Mouse (Mus musculus): ENCODE results near the gene Dcaf11.

The Dcaf11 gene

GRCm38 (mm10) chr14:55557003-55557402 lies 2.8 kb upstream of the Dcaf11 start:
- ATAC-seq (ENCODE audit: low TSS enrichment), result no peak

- ATAC-seq (ENCODE audit: low TSS enrichment), result no peak
These were observed 2.2 kb upstream of the Dcaf11 start for GRCm38 (mm10) chr14:55557587-55557986.

- no peak for ATAC-seq (ENCODE audit: low TSS enrichment)
These were observed 912 bp upstream of the Dcaf11 start for GRCm38 (mm10) chr14:55558740-55559448.

DNA sequence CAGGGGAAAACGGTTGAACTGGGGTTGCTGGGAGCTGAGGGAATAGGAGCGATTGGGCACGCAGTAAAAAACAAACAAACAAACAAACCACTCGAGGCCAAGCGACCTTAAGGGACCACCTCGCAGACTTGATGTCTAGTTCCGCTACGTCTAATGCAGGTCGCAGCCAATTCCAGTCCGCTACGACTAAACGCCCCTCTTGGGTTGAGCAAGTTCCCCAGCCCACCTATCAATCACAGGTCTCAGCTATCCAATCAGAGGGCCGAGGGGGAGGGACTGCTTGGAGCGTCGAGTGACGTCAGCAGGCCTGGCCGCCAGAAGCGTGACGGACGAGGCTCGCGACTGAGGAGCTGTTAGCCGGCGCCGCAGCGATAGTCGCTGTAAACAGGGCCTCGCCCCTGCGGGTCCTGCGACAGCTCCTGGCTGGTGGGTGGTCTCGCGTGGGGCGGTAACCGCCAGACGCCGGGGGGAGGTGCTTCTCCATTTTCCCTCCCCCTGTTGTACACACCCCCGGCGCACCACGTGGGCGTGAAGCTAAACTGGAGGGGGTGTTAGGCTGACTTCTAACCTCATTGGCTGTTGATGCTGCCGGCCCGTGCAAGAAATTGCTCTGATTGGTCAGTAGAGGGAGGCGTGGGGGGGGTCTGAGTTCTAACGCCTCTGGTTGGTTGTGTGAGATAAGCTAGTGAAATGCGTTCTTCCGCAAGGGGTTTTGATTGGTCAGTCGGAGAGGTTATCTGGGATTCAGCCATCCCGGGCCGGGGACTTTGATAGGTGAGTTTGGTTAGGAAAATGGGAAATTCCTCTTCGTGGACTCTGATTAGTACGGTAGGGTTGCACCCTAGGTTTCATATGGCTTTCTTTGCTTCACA lies 632 bp downstream of the Dcaf11 start, which contains the start of gene A730061H03Rik:
Gene A730061H03Rik, minus strand, starts transcription at position 205 of the 872 bp plus-strand sequence.
- peak; percentile 88 for ATAC-seq (ENCODE audit: low TSS enrichment)

DNA sequence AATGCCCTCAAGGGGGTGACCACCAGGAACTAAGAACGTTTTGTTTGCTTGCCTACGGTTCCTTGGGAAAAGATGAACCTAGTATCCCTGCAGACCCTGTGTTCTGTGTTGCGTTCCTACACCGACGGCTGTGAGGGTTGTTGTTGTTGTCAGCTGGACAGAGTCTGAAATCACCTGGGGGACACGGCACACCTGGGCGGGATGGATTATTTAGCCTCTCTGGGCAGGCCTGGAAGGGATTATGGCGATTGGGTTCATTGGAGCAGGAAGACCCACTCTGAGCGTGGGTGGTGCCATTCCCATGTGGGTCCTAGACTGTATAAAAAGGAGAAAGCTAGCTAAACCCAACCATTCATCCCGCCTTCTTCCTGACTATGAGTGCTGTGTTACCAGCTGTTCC lies 2.1 kb downstream of the Dcaf11 start:
- no peak for ATAC-seq (ENCODE audit: low TSS enrichment)

DNA sequence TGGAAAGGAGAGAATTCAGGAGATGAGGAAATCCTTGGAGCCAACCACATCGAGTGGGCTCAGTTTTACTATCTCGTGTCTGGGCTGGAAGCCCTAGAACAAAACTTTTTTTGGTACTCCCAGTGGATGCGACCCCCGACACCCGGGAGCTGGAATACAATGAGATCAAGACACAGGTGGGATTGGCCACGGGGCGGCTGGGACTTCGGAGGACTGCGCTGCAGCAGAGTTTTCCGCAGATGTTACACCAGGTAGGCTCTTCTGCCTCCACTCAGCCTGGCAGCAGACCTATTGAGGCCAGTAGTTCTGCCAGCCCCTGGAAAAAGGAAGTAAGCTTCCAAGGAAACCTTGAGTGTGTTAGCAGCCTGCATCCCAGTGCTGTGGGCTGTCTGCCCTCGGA lies 3.4 kb downstream of the Dcaf11 start:
- no peak for ATAC-seq (ENCODE audit: low TSS enrichment)

DNA sequence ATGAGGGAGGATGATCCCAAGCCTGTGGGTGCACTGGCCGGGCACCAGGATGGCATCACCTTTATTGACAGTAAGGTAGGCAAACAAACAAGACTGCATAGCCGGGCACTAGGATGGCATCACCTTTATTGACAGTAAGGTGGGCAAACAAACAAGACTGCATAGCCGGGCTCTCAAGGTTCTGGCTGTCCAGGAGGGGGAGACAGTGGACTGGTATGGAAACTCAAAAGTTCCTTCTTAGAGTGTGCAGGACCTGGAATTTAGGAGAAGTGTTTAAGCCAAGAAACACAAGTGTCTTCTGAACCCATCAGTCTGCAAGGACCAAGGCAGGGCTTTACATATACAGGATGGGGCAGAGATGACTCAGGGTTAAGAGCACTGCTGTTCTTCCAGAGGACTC lies 5.9 kb downstream of the Dcaf11 start:
- ATAC-seq (ENCODE audit: low TSS enrichment), result no peak

DNA sequence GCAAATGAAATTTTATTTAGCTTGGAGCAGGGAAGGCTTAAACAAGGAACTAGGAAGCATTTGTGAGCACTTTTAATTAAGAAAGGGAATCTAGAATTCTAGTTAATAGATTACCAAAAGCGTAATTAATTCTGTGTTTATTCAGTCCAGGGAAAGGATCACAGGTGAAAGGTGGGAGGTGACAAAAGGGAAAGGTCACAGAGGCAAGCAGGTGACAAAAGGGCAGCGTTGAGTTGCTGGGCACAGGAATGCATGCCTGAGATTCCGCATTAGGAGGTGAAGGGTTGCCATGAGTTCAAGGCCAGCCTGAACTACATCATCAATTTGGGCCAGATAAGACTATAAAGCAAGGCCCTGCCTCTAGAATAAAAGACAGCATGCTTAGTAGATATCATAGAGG lies 7.7 kb downstream of the Dcaf11 start:
- ATAC-seq (ENCODE audit: low TSS enrichment), result no peak

DNA sequence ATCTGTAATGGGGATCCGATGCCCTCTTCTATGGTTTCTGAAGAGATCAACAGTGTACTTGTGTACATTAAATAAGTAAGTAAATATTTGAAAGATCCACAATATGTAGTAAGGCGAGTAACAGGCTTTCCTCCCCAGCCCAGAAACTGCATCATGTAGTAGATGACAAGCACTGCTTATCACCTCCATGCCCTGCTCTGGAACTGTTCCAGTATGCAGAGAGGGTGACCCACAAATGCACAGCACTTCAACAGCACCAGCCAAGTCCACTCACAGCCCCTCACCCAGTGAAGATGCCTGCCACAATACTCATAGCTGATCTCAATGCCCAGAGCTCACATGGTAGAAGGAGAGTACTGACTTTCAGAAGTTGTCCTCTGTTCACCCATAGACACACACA lies 10.8 kb downstream of the Dcaf11 start:
- no peak for ATAC-seq (ENCODE audit: low TSS enrichment)

GRCm38 (mm10) chr14:55571760-55572159 lies 12.0 kb downstream of the Dcaf11 start:
- ATAC-seq (ENCODE audit: low TSS enrichment), result no peak

GRCm38 (mm10) chr14:55575302-55575701 lies 15.5 kb downstream of the Dcaf11 start, which contains the start of gene Fitm1:
Gene Fitm1, plus strand, starts transcription at chr14:55575617.
- no peak for ATAC-seq (ENCODE audit: low TSS enrichment)

DNA sequence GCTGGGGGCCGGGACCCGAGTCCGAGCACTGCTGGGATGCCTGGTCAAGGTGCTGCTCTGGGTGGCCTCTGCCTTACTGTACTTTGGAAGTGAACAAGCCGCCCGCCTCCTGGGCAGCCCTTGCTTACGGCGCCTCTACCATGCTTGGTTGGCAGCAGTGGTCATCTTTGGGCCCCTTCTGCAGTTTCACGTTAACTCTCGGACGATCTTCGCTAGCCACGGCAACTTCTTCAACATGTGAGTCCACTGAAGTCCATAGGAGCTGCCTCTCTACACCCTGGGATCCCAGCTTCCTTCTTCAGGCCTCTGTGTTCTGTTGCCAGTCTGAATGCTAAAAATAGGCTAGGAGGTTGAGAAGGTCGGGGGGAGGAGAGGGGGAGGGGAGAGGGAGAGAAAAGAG lies 15.9 kb downstream of the Dcaf11 start:
- no peak for ATAC-seq (ENCODE audit: low TSS enrichment)

GRCm38 (mm10) chr14:55576376-55576775 lies 16.6 kb downstream of the Dcaf11 start:
- ATAC-seq (ENCODE audit: low TSS enrichment), result no peak

DNA sequence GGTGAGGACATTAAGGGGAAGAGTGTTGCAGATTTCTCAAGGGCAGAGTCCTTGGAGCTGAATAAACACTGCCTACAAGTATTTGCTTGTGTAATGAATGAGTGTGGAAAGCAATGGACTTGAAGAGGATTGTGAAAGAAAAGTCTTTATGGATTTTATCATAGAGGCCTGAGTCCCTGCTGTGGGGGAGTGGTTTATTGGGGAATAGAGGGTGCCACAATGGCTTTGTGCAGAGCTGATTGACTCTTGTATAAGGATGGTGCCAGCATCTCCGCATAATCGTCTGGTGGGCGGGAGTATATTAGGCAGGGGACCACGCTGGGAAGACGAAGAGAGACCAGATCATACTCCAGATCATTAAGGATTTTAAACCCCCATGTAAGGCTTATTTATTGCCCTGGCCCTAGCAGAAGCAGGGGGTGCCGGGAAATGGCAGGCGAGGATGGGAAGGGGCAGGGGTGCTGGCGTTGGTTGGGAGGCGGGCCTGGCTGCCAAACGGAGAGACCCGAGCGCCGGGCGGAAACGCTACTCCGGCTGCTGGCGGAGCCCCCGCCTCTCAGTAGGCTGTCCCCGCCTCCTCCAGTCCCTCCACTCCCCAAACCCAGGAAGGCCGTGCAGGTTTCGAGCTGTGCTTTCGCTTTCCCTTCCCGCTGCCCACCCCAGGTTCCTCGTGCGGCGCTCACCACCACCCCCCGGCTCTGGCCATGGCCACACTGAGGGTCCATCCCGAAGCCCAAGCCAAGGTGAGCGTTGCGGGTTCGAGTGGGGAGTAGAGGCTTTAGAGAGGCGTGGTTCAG lies 18.3 kb downstream of the Dcaf11 start, which contains the start of gene Psme1:
Gene Psme1, plus strand, starts transcription at position 253 of the 797 bp plus-strand sequence.
- ATAC-seq (ENCODE audit: low TSS enrichment), result peak; percentile 84

DNA sequence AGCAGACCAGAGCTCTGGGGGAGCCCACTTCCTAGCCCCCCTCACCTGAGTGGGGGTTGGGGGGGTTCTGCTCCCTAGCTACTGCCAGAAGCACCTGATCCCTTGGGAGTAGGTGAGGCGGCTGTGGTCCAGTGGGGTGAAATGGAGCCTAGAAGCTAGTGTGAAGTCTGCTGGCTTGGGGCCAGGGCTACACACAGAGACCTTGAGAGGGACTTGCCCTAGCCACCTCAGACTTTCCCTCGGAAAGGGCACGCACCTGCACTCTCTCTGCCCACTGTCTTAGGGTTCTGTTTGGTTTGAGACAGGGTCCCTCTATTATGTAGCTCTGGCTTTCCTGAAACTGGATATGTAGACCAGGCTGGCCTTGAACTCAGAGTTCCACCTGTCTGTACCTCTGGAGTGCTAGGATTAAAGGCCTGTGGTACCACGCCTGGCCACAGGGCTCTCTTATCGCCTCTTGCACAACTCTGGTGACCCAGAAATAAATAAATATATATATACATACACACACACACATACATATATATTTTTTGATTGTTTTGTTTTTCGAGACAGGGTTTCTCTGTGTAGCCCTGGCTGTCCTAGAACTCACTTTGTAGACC lies 19.0 kb downstream of the Dcaf11 start:
- ATAC-seq (ENCODE audit: low TSS enrichment), result 0 out of 2 replicates have a peak, but pooled peaks have one; percentile 2

- no peak for ATAC-seq (ENCODE audit: low TSS enrichment)
These were observed 20.0 kb downstream of the Dcaf11 start for GRCm38 (mm10) chr14:55579511-55580496.

DNA sequence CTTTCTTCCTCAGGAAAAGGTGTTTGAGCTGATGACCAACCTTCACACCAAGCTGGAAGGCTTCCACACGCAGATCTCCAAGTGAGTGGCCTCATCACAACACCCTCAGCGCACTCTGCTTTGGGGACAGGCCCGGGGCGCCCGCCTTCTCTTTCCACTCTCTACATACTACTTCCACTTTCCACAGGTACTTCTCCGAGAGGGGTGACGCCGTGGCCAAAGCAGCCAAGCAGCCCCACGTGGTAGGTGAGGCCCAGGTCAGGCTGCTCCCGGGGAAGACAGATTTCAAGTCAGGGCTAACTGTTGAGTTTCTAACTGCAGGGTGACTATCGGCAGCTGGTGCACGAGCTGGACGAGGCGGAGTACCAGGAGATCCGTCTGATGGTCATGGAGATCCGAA lies 20.9 kb downstream of the Dcaf11 start:
- no peak for ATAC-seq (ENCODE audit: low TSS enrichment)

GRCm38 (mm10) chr14:55581981-55582681 lies 22.3 kb downstream of the Dcaf11 start:
- ATAC-seq (ENCODE audit: low TSS enrichment), result no peak

- ATAC-seq (ENCODE audit: low TSS enrichment), result no peak
These were observed 24.5 kb downstream of the Dcaf11 start for GRCm38 (mm10) chr14:55584303-55584701.

Data from frontal cortex, adult (tissue).